Mouse (Mus musculus) midbrain, embryonic 15.5 days (tissue): ENCODE data around the gene Nkx2-9. TPM values are rescaled to one million over a fixed set of nuclear protein-coding genes. Genes with fewer than 3 reads are reported as not detected.

Experiments
- ATAC-seq: fragments of 200-750 bp; cut with Nextera tagmentation; replicated peaks from 2 replicates; pipeline ENCODE4 v1.8.0; 2017; ENCODE audit warnings: moderate TSS enrichment
- H3K27ac ChIP-seq: fragments of 300-500 bp; sonication (generic); 2 replicates; pipeline ENCODE4 v1.5.1; 2015; ENCODE audit warnings: mild to moderate bottlenecking, inconsistent platforms
- H3K27me3 ChIP-seq: fragments of 300-500 bp; sonication (generic); replicated peaks from 2 replicates; pipeline ENCODE4 v1.6.1; 2015; ENCODE audit warnings: inconsistent platforms
- H3K36me3 ChIP-seq: fragments of 300-500 bp; sonication (generic); replicated peaks from 2 replicates; pipeline ENCODE4 v1.6.1; 2015; ENCODE audit warnings: inconsistent platforms
- H3K4me1 ChIP-seq: fragments of 300-500 bp; sonication (generic); 2 replicates; pipeline ENCODE4 v1.6.1; 2015; ENCODE audit warnings: inconsistent platforms
- H3K4me2 ChIP-seq: fragments of 300-500 bp; sonication (generic); 2 replicates; pipeline ENCODE4 v1.6.1; 2015; ENCODE audit warnings: inconsistent platforms, mild to moderate bottlenecking, moderate library complexity
- H3K4me3 ChIP-seq: fragments of 300-500 bp; sonication (generic); 2 replicates; pipeline ENCODE4 v1.5.1; 2015; ENCODE audit warnings: mild to moderate bottlenecking, inconsistent platforms
- H3K9ac ChIP-seq: fragments of 300-500 bp; sonication (generic); 2 replicates; pipeline ENCODE4 v1.6.1; 2015; ENCODE audit warnings: mild to moderate bottlenecking, inconsistent platforms
- H3K9me3 ChIP-seq: fragments of 300-500 bp; sonication (generic); 2 replicates; pipeline ENCODE4 v1.6.1; 2016; ENCODE audit warnings: inconsistent platforms
- WGBS: fragments of 180-500 bp; shearing (Covaris S2); methylation state at CpG from one replicate; pipeline ENCODE4 v1.1.7; 2015; ENCODE audit warnings: mixed read lengths; 5-methylcytosine and 5-hydroxymethylcytosine counted together
- polyA plus RNA-seq: library from polyadenylated mRNA; unstranded; fragments of >200 nt; fragmentation: Nextera tagmentation; extraction: Ambion mirVana; gene quantifications from 2 replicates; pipeline ENCODE4 v1.2.1, GENCODE M21; 2015

Gene Nkx2-9
- polyA plus RNA-seq: 0.23 TPM in 1 of 2 replicates, not detected in the other

GRCm38 (mm10) chr12:56612761-56613437, at the start of gene Nkx2-9:
TSS of gene Nkx2-9 (minus strand) at chr12:56613284.
- H3K9me3 ChIP-seq: no peaks in the 10 kb centered on the region
- H3K9ac ChIP-seq: no peak within 1 kb of the TSS
- peak; percentile 49 for ATAC-seq
- H3K4me1 ChIP-seq: peaks cover 20% of the 10 kb centered on the region
- peak within 1 kb of the TSS; percentile 53 for H3K4me2 ChIP-seq
- peaks cover 89% of the 10 kb centered on the region for H3K27me3 ChIP-seq
- H3K27ac ChIP-seq: no peak within 1 kb of the TSS
- under 1% methylated on average over 38 of the region's 40 CpGs for WGBS
- H3K4me3 ChIP-seq: peak within 1 kb of the TSS; percentile 30
- no peaks in the 10 kb centered on the region for H3K36me3 ChIP-seq

- H3K36me3 ChIP-seq: no peaks in the 10 kb centered on the region
These were observed 24.1 kb upstream of the Nkx2-9 start for GRCm38 (mm10) chr12:56637181-56637566.

GRCm38 (mm10) chr12:56636534-56637180, 23.6 kb upstream of the Nkx2-9 start:
- Histone ChIP-seq H3K4me2 (peak overlapping the region; percentile 40), H3K4me3 (peak overlapping the region; percentile 10; the same call in 1 of the 2 replicates), H3K27ac (no peak overlapping the region), H3K4me1 (no peaks in the 10 kb centered on the region), H3K9ac (no peak overlapping the region; the same call in 1 of the 2 replicates), H3K27me3 (peaks cover 7% of the 10 kb centered on the region), H3K9me3 (no peaks in the 10 kb centered on the region), H3K36me3 (no peaks in the 10 kb centered on the region)
- peak; percentile 93 for ATAC-seq
- WGBS: 20% methylated on average over 14 of the region's 14 CpGs

More at GRCm38 (mm10) chr12:56637181-56637566, 24.1 kb upstream of the Nkx2-9 start:
- ATAC-seq: peak; percentile 81
- peaks cover 7% of the 10 kb centered on the region for H3K27me3 ChIP-seq
- H3K4me2 ChIP-seq: peak overlapping the region; percentile 40
- no peak overlapping the region for H3K9ac ChIP-seq
- H3K9me3 ChIP-seq: no peaks in the 10 kb centered on the region
- 5% methylated on average over 5 of the region's 5 CpGs for WGBS
- H3K27ac ChIP-seq: no peak overlapping the region
- no peak overlapping the region; the same call in 1 of the 2 replicates for H3K4me3 ChIP-seq
- no peaks in the 10 kb centered on the region for H3K4me1 ChIP-seq

- H3K9ac ChIP-seq: no peak overlapping the region
- H3K4me1 ChIP-seq: peaks cover 20% of the 10 kb centered on the region
- WGBS: 14% methylated on average over 1 of the region's 1 CpGs
- H3K27me3 ChIP-seq: peaks cover 84% of the 10 kb centered on the region
- no peaks in the 10 kb centered on the region for H3K9me3 ChIP-seq
- H3K4me3 ChIP-seq: no peak overlapping the region
- H3K36me3 ChIP-seq: no peaks in the 10 kb centered on the region
- H3K4me2 ChIP-seq: no peak overlapping the region
- ATAC-seq: no peak
- H3K27ac ChIP-seq: no peak overlapping the region
These were observed 3.0 kb upstream of the Nkx2-9 start for GRCm38 (mm10) chr12:56616088-56616487.

- 11% methylated on average over 6 of the region's 6 CpGs for WGBS
- no peak overlapping the region for H3K27ac ChIP-seq
- H3K9ac ChIP-seq: no peak overlapping the region
- H3K4me3 ChIP-seq: no peak overlapping the region
- no peaks in the 10 kb centered on the region for H3K9me3 ChIP-seq
- no peaks in the 10 kb centered on the region for H3K36me3 ChIP-seq
- H3K4me1 ChIP-seq: peaks cover 20% of the 10 kb centered on the region
- no peak for ATAC-seq
- H3K4me2 ChIP-seq: no peak overlapping the region
- H3K27me3 ChIP-seq: peaks cover 85% of the 10 kb centered on the region
These were observed 2.3 kb upstream of the Nkx2-9 start for GRCm38 (mm10) chr12:56615391-56615790.

GRCm38 (mm10) chr12:56614513-56614912, 1.4 kb upstream of the Nkx2-9 start:
- ATAC-seq: no peak
- no peak overlapping the region for H3K4me2 ChIP-seq
- peaks cover 20% of the 10 kb centered on the region for H3K4me1 ChIP-seq
- H3K9ac ChIP-seq: no peak overlapping the region
- H3K27ac ChIP-seq: no peak overlapping the region
- no peaks in the 10 kb centered on the region for H3K9me3 ChIP-seq
- H3K36me3 ChIP-seq: no peaks in the 10 kb centered on the region
- WGBS: under 1% methylated on average over 21 of the region's 21 CpGs
- no peak overlapping the region for H3K4me3 ChIP-seq
- peaks cover 86% of the 10 kb centered on the region for H3K27me3 ChIP-seq

GRCm38 (mm10) chr12:56613916-56614510, 929 bp upstream of the Nkx2-9 start:
- H3K4me1 ChIP-seq: peaks cover 20% of the 10 kb centered on the region
- H3K9ac ChIP-seq: no peak overlapping the region
- peaks cover 87% of the 10 kb centered on the region for H3K27me3 ChIP-seq
- H3K4me2 ChIP-seq: no peak overlapping the region
- no peaks in the 10 kb centered on the region for H3K36me3 ChIP-seq
- H3K27ac ChIP-seq: no peak overlapping the region
- ATAC-seq: no peak
- H3K9me3 ChIP-seq: no peaks in the 10 kb centered on the region
- WGBS: 5% methylated on average over 14 of the region's 14 CpGs
- H3K4me3 ChIP-seq: no peak overlapping the region

- no peak overlapping the region for H3K9ac ChIP-seq
- H3K4me3 ChIP-seq: peak overlapping the region; percentile 12; the same call in 1 of the 2 replicates
- peaks cover 20% of the 10 kb centered on the region for H3K4me1 ChIP-seq
- no peaks in the 10 kb centered on the region for H3K36me3 ChIP-seq
- ATAC-seq: no peak
- peaks cover 89% of the 10 kb centered on the region for H3K27me3 ChIP-seq
- peak overlapping the region; percentile 29 for H3K4me2 ChIP-seq
- H3K27ac ChIP-seq: no peak overlapping the region
- no peaks in the 10 kb centered on the region for H3K9me3 ChIP-seq
- 3% methylated on average over 6 of the region's 6 CpGs for WGBS
These were observed 350 bp upstream of the Nkx2-9 start for GRCm38 (mm10) chr12:56613438-56613830.

GRCm38 (mm10) chr12:56612349-56612735, 742 bp downstream of the Nkx2-9 start:
- peaks cover 20% of the 10 kb centered on the region for H3K4me1 ChIP-seq
- H3K27ac ChIP-seq: no peak overlapping the region
- ATAC-seq: no peak
- under 1% methylated on average over 10 of the region's 10 CpGs for WGBS
- H3K9ac ChIP-seq: no peak overlapping the region
- peak overlapping the region; percentile 53 for H3K4me2 ChIP-seq
- H3K9me3 ChIP-seq: no peaks in the 10 kb centered on the region
- H3K27me3 ChIP-seq: peaks cover 90% of the 10 kb centered on the region
- H3K36me3 ChIP-seq: no peaks in the 10 kb centered on the region
- peak overlapping the region; percentile 30 for H3K4me3 ChIP-seq

GRCm38 (mm10) chr12:56611504-56612348, 1.4 kb downstream of the Nkx2-9 start:
- peak; percentile 67 for ATAC-seq
- no peaks in the 10 kb centered on the region for H3K9me3 ChIP-seq
- under 1% methylated on average over 57 of the region's 57 CpGs for WGBS
- no peak overlapping the region for H3K9ac ChIP-seq
- H3K4me2 ChIP-seq: peak overlapping the region; percentile 53
- H3K4me1 ChIP-seq: peaks cover 20% of the 10 kb centered on the region
- H3K27me3 ChIP-seq: peaks cover 95% of the 10 kb centered on the region
- H3K4me3 ChIP-seq: peak overlapping the region; percentile 30
- H3K36me3 ChIP-seq: no peaks in the 10 kb centered on the region
- H3K27ac ChIP-seq: no peak overlapping the region

GRCm38 (mm10) chr12:56610851-56611250, 2.2 kb downstream of the Nkx2-9 start:
- Histone ChIP-seq H3K4me1 (peaks cover 20% of the 10 kb centered on the region), H3K27me3 (peaks cover 96% of the 10 kb centered on the region), H3K9ac (no peak overlapping the region), H3K36me3 (no peaks in the 10 kb centered on the region), H3K4me3 (no peak overlapping the region), H3K4me2 (no peak overlapping the region), H3K27ac (no peak overlapping the region), H3K9me3 (no peaks in the 10 kb centered on the region)
- 4% methylated on average over 6 of the region's 6 CpGs for WGBS
- no peak for ATAC-seq

GRCm38 (mm10) chr12:56591722-56592121, 21.4 kb downstream of the Nkx2-9 start:
- H3K9me3 ChIP-seq: no peaks in the 10 kb centered on the region
- no peaks in the 10 kb centered on the region for H3K4me1 ChIP-seq
- peaks cover 11% of the 10 kb centered on the region for H3K27me3 ChIP-seq
- H3K4me2 ChIP-seq: no peak overlapping the region
- H3K9ac ChIP-seq: no peak overlapping the region
- no peak for ATAC-seq
- H3K36me3 ChIP-seq: no peaks in the 10 kb centered on the region
- no peak overlapping the region for H3K27ac ChIP-seq
- WGBS: 16% methylated on average over 4 of the region's 4 CpGs
- H3K4me3 ChIP-seq: no peak overlapping the region
